Mouse (Mus musculus) bone marrow macrophage, adult 2 months (primary cell): ENCODE measurements at regions not wholly inside any gene's neighbourhood (a gene's known extent, or its start where the extent isn't known, plus 50 kb on each side); places are given as distances from the start of the nearest gene placed in this dataset.

Experiments
- H3K27ac ChIP-seq: 2 replicates; pipeline ENCODE4 v1.5.1; 2012; ENCODE audit warnings: low read depth, low read length; ENCODE audit not compliant: insufficient read depth
- H3K4me1 ChIP-seq: 2 replicates; pipeline ENCODE4 v1.6.1; 2012; ENCODE audit warnings: low read length; ENCODE audit not compliant: control insufficient read depth, insufficient read depth
- H3K4me3 ChIP-seq: 2 replicates; pipeline ENCODE4 v1.5.1; 2012; ENCODE audit warnings: mild to moderate bottlenecking, low read length, moderate library complexity; ENCODE audit not compliant: insufficient read depth
- CTCF ChIP-seq: IDR thresholded peaks from 2 replicates; pipeline ENCODE4 v1.5.1; 2012; ENCODE audit warnings: low read depth, mild to moderate bottlenecking, low read length, moderate library complexity
- POLR2A ChIP-seq: IDR thresholded peaks from 2 replicates; pipeline ENCODE4 v1.6.1; 2012; ENCODE audit warnings: mild to moderate bottlenecking, low read depth, low read length, borderline replicate concordance

DNA sequence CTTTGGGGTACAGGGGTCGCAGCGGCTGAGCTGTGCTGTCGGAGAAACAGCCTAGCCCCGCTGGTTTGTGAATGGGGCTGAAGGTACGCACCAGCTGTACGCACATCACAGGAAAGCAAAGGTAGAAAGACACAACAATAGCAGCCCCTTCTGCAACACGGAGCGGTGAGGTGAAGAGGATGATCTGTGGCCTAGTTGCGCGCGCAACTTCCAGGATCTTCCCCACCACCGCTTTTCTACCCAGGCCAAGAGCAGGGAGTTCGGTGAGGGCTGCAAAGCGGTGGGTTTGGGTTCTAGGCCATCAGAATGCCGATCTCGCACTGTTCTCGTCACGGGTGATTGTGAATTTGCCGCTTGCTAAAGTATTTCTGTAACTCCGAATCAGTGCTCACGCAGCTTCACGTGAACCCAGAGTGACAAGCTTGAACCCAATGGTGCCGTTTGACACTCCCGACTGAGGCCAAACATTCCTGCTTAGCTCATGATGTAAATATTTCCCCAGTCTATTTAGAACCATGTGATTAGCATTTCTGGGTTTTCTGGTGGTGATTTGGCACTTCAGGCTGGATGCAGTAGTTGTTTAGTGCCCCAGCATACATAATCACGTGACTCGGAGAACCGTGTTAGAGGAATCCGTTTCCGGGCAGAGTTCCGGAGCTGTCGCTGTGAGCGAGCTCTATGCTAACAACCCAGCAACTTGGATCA lies 54.7 kb downstream of the Cryaa start:
- Histone ChIP-seq H3K27ac (no peak overlapping the region), H3K4me3 (no peak overlapping the region), H3K4me1 (no peaks in the 10 kb centered on the region)
- TF ChIP-seq POLR2A: no peak
- TF ChIP-seq CTCF: no peak

DNA sequence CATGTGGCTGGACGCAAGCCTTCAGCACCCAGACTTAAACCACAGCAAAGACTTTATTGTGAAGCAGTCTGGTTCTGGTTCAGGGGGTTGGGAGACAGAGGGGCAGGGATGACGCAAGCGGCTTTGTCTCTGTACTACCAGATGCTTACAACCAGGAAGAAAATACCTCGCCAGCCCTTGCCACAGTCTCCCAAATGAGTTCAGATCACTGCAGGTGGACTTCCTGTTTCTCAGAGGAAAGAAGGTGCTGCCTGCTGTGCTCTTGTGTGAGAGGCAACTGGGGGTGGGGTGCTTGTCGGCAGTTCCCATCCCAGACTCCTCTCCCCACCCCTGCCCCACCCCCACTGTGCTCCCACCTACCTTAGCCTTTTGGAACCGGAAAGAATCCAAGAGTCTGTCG lies 56.9 kb downstream of the Cryaa start:
- no peak overlapping the region for H3K4me3 ChIP-seq
- H3K4me1 ChIP-seq: no peaks in the 10 kb centered on the region
- H3K27ac ChIP-seq: no peak overlapping the region
- TF ChIP-seq POLR2A (no peak), CTCF (no peak)

- TF ChIP-seq POLR2A (no peak), CTCF (no peak)
- Histone ChIP-seq H3K4me3 (no peak overlapping the region), H3K27ac (no peak overlapping the region), H3K4me1 (no peaks in the 10 kb centered on the region)
Observed at GRCm38 (mm10) chr17:31736716-31737115, 59.1 kb downstream of the Cryaa start.

GRCm38 (mm10) chr17:31738249-31738648 lies 60.6 kb downstream of the Cryaa start:
- no peak overlapping the region for H3K27ac ChIP-seq
- no peaks in the 10 kb centered on the region for H3K4me1 ChIP-seq
- no peak overlapping the region for H3K4me3 ChIP-seq
- no peak for TF ChIP-seq POLR2A
- TF ChIP-seq CTCF: no peak

- TF ChIP-seq POLR2A (no peak), CTCF (no peak)
- no peak overlapping the region for H3K27ac ChIP-seq
- no peak overlapping the region for H3K4me3 ChIP-seq
- no peaks in the 10 kb centered on the region for H3K4me1 ChIP-seq
Observed at GRCm38 (mm10) chr17:31739586-31739985, 62.0 kb downstream of the Cryaa start.

DNA sequence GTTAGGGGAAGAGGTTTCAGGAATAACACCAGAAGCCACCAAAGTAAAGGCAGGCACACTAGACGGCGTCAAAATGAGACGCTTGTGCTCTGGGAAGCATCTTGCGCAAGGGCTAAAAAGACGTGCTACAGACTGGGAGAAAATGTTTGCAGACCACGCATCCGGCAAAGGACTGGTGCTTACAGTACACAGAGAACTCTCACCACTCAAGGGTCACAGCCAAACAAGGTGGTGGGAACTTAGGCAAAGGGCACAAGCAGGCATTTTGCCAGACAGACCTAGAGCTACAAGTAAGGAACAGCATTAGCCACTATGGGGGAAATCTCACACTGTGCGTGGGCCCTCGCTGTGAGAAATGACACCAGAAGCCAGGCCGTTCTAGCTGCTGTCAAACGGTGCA lies 62.5 kb downstream of the Cryaa start:
- H3K27ac ChIP-seq: no peak overlapping the region
- no peaks in the 10 kb centered on the region for H3K4me1 ChIP-seq
- TF ChIP-seq CTCF (no peak), POLR2A (no peak)
- no peak overlapping the region for H3K4me3 ChIP-seq

- TF ChIP-seq CTCF (no peak), POLR2A (no peak)
- no peak overlapping the region for H3K4me3 ChIP-seq
- no peaks in the 10 kb centered on the region for H3K4me1 ChIP-seq
- no peak overlapping the region for H3K27ac ChIP-seq
Observed at GRCm38 (mm10) chr17:31743656-31744055, 66.0 kb downstream of the Cryaa start.

GRCm38 (mm10) chr17:31746198-31747111 lies 68.8 kb downstream of the Cryaa start:
- Histone ChIP-seq H3K27ac (no peak overlapping the region), H3K4me1 (no peaks in the 10 kb centered on the region), H3K4me3 (no peak overlapping the region)
- TF ChIP-seq CTCF (no peak), POLR2A (no peak)

- H3K4me3 ChIP-seq: no peak overlapping the region
- TF ChIP-seq POLR2A (no peak), CTCF (no peak)
- no peaks in the 10 kb centered on the region for H3K4me1 ChIP-seq
- H3K27ac ChIP-seq: no peak overlapping the region
Observed at GRCm38 (mm10) chr17:31747563-31747962, 70.0 kb downstream of the Cryaa start.

DNA sequence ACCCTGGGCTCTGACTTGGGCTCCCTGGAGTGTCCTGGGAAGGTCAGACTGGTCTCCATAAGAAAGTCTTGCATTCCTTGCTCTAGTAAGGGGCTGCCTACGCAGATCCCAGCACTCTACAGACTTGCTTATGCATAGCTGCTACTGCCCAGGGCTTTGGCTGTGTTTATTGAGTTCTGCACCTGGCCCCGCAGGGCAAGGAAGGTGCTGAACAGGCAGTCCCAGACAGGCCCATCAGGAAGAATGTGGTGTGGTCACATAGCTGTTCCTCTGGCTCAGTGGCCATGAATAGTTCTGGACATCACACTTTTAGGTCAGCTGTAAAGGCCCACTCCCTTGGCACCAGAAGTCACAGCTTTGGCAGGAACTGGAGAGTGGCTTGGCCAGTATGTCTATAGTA lies 70.6 kb downstream of the Cryaa start:
- Histone ChIP-seq H3K27ac (no peak overlapping the region), H3K4me1 (peaks cover 4% of the 10 kb centered on the region), H3K4me3 (no peak overlapping the region)
- no peak for TF ChIP-seq POLR2A
- no peak for TF ChIP-seq CTCF
